Mouse (Mus musculus): Measurements from ENCODE around the gene Ccdc157. TPM values are rescaled to one million over a fixed set of nuclear protein-coding genes. Genes with fewer than 3 reads are reported as not detected.
"Not testable (repeated sequence)": the region's sequence is repeated elsewhere in the genome, so short reads cannot be mapped to it uniquely, and the experiment has no call there.

Ccdc157 gene
- total RNA-seq, 2 experiments from 2014 or later: 0.21 to 0.28 TPM

DNA sequence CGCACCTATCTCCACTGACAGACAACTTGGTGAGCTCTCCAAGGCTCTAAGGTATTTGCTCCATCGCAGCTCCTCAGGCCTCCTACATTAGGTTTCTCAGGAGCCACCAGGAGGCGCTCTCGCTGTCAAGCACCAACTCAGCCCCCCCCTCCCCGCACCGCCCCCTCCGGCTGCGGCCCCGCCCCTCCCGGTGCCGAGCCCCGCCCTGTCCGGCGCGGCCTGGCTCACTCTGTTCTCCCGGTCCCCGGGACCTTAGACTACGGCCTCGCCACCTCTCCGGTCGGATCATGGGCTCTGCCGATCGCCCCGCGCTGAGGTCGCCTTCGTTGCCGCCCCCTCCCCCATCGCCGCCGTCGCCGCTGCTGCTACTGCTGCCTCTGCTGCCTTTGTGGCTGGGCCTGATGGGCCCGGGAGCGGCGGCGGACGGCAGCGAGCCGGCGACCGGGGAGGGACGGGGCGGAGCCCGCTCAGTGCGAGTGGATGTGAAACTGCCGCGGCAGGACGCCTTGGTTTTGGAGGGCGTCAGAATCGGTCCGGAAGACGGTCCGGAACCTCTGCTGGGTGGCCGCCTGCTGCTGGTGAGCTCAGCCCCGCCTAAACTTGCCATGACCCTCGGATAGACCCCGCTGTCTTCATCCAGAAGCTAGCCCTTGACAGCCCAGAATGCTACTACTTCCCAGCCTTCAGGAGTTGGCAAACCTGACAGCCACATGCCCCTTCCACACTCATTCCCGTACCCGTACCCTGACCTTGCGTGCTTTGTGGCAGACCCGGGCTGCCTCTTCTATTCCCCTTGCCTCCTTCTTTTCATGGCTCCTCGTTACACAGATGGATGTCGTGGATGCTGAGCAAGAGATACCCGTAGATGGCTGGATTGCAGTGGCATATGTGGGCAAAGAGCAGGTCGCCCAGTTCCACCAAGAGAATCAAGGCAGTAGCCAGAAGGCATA is 24.8 kb downstream of the Ccdc157 start, which contains the start of gene Rnf215:
Gene Rnf215 (plus strand): TSS at position 217 of the 950 bp plus-strand sequence.
- peak; percentile 79 for ATAC-seq (replicated peaks; ENCODE audit: poor library complexity, severe bottlenecking)

DNA sequence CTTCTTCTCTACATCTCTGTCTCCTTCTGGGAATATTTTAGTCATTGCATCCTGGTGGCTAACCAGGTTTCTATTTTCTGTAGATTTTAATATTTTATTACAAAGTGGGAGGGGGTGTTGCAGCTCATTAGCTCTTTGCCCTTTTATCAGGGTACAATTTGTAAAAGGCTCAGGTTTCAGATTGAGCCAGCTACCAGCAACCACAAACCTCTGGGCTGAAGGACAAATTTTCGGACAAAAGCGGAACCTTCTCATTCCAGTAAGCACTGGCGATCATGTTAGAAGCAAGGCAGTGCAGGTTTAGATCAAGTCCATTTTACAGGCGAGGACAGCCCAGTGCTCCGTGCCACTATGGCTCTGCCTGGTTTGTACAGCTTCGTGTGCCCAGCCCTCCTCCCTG is 25.7 kb downstream of the Ccdc157 start:
- no peak for ATAC-seq (replicated peaks; ENCODE audit: poor library complexity, severe bottlenecking)

DNA sequence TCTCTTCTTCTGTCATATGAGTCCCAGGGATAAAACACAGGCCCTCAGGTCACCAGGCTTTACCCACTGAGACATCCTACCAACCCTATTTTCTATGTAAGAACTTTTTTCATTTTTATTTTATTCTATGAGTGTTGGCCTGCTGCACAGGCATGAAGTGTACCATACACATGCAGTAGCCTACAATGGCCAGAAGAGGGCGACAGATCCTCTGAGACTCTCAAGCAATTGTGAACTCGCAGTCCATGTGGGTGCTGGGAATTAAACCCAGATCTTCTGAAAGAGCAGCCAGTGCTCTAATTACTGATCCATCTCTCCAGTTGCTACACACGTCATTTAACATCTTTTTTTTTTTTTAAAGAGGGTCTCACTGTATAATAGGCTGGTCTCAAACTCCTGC is 26.6 kb downstream of the Ccdc157 start:
- ATAC-seq (replicated peaks; ENCODE audit: poor library complexity, severe bottlenecking): no peak

DNA sequence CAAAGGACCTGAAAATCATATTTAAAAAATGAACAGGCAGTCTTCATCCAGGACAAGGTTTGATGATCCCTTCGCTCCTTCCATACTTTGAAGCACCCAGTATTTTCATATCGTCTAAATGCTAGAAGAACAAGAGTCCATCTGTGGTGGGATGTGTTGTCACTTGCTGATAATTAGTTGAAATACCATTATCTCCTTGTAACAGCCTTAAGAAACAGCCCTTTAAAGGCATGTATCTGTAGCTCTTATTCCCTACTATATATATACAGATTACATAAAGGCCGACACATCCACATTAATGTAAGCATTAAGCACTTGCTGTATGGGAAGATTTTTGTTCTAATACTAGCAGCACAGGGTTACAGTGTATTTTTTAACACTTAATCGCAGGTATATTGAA is 31.6 kb downstream of the Ccdc157 start:
- ATAC-seq (replicated peaks; ENCODE audit: poor library complexity, severe bottlenecking): not testable (repeated sequence)

DNA sequence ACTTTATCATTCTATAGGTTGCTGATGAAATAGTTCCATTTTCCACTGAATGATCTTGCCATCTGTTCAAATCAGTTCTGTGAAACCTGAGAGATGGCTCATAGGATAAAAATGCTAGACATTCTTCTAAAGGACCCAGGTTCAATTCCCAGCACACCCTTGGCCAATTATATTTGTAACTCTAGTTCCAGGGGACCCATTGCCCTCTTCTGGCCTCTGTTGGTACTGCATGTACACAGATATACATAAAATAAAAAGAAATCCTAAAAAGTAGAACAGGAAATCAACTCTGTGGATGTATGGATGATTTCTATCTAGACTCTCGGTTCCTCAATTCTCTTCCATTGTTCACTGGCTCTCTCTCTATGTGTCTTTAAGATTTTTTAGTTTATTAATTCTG is 33.0 kb downstream of the Ccdc157 start:
- no peak for ATAC-seq (replicated peaks; ENCODE audit: poor library complexity, severe bottlenecking)

DNA sequence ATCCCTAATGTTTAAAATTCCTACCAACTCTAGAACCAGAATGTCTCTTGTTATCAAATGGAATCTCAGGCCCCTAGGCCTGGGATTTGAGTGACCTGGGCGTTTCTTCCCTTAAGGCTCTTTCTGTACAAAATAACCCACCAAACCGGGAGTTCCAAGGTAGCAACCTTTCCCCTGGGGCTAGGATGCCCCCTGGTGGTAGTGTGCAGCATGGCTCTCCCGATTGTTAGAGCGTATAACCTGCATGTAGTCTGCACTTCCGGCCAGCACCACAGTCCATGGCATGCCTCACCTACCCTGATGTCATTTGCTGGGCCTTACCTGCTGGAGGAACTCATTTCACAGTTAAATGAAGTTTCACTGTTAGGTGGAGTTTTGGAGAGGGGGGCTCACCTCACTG is 36.2 kb downstream of the Ccdc157 start:
- ATAC-seq (replicated peaks; ENCODE audit: poor library complexity, severe bottlenecking): peak; percentile 47; the same call in 1 of the 2 replicates

DNA sequence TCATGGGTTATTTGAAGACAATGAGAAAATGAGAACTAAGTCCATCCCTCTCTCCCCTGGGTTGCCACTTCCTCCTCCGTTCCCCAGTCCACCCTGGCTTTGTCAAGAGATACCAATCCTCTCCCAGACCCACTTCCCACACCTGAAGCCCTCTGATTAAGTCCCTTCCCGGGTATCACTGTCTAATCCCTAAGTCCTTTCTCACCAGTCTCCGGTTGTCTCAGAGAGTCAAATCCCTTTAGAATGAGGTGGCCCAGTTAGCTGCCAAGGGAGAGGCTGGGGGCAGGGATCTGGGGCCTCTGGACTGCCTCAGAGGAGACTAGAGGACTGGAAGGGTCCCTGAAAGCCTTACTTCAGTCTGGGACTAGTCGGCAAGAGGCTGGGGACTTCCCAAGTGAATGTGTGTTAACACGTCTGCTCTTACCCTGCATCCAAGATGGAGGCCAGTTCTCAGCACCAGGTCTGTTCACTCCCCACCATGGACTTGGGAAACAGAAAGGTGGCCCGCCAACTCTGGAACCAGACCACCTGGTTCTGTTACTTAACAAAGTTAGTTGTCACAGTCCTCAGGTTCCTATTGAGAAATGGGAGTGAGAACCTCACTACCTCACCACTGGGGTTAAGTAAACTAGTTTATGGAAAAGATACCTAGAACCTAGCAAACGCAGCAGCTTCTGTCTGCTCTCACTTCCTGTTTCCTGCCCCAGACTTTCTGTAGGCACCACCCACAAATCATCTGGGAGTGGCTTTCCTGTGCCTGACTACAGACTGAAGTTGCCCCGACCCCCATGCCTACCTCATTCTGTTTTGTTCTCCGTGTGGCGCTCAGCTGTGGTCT is 37.1 kb downstream of the Ccdc157 start, which contains the start of gene Sec14l2:
Gene Sec14l2 (minus strand): TSS at position 674 of the 838 bp plus-strand sequence.
- ATAC-seq (replicated peaks; ENCODE audit: poor library complexity, severe bottlenecking): peak; percentile 78

DNA sequence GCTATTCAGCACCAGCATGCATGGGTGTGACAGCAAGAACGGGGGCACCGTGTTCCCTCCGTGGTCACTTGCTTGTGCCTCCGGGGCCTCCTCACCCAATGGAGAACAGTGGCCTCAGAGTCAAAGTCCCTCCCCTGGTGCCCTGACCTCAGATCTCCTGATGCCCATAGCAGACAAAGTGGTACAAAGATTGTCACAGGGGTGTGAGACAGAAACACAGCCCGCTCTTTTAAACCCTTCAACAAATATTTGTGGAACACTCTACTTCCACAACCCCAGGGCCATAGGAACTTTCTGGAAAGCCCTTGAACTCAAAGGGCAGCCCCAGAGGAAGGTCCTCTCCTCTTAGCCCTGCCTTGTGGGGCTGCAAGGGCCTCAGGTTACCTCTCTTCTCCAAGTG is 37.9 kb downstream of the Ccdc157 start:
- no peak for ATAC-seq (replicated peaks; ENCODE audit: poor library complexity, severe bottlenecking)

DNA sequence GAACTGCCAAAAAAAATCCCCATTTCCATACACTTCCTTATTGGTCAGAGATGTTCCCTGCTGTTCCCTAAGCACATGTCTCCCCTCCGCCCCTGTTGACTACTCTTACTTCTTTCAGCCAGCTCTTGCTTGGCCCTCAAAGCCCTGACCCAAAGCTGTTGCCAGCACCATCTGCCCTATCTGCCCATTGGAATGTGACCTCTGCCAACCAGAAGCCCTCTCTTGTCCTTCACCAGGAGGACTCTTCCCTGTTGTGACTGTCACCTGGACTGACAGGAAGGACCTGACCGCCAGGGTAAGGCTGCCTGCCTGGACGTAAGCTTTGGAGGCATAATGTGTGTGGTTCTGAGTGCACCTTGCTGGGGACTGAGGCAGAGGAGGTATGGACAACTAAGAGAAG is 38.4 kb downstream of the Ccdc157 start:
- no peak for ATAC-seq (replicated peaks; ENCODE audit: poor library complexity, severe bottlenecking)

DNA sequence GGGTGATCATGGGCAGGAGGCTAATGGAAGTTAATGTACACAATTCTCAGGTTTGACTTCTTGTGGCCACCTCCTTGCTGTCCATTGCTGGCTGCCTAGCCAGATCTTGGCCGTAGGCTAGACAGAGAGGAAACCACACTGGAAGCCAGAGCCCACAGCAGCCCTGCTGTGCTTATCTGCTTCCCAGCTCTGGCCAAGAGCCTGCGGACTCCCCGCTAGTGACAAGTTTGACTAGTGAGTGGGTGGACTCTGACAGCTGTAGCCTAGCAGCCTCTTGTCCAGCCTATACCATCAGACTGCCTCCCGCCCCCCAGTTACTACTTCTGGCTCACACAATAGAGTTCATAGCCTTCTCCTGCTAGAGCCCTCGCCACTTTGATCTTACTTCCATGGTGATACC is 40.5 kb downstream of the Ccdc157 start:
- ATAC-seq (replicated peaks; ENCODE audit: poor library complexity, severe bottlenecking): no peak

DNA sequence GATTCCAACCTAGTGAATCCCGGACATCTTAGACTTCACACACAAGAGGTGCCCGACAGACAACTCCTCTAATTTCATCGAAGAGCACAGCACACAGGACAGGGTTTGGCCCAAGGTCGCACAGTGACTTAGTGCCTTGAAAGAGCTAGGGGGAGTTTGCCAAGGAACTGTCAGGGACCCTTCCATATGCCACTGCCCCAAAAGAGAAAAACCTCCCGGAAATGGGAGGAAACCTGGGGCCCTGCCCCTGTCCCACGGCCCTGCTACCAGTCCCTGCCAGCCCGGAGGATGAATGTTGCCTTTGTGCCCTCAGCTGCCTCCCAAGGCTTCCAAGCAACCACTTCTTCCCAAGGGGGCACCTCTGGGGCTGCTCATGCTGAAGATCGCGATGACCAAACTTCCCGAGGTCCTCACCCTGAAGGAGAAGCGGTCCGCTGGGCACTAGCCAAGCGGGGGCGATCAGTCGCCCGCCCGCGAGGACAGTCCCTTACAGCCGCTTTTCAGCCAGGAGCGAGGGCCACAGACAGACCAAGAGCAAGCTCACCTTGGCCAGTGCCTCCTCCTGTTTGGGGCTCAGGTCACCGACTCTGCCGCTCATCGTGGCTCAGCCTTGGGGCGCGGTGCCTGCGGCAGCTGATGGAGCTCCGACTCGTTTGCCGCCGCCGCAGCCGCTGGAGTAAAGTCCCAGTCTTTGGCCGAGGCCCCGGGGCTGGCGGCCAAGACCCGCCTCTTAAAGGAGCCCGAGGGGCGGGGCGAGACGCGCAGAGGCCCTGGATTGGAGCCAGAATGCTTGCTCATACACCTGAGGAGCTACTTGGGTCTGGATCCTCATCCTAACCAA is 41.8 kb downstream of the Ccdc157 start:
- ATAC-seq (replicated peaks; ENCODE audit: poor library complexity, severe bottlenecking): 0 out of 2 replicates have a peak, but pooled peaks have one; percentile 9

DNA sequence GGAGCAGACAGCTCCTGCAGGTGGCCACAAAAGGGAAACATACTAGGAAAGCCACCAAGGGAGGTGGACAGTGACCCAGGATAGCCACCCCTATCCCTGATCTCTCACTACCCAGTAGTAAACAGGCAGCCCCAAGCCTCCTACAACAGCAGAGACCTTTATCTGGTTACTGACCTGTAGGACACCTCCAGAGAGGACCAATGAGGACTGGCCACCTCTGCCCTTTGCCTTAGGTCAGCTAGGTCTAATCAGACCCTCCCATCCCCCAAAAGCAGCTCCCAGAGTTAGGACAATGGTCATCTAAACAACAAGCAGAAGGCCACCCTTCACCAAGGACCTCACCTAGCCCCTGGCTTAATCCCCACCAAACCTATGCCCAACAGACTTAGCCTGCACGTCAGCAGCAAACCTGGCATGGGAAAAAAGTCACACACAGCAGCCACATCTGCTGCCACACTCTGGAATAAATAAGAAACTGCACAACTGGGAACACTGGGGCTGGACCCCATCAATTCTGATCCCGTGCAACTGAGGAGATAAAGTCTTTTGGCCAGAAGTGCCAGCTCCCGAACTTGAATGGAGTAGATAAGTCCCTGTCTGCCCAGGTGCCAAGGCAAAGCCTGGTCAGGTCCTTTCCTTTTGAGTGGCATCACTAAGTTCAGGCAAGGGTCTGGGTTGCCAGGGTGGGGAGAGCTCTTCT is 42.6 kb downstream of the Ccdc157 start:
- no peak for ATAC-seq (replicated peaks; ENCODE audit: poor library complexity, severe bottlenecking)

DNA sequence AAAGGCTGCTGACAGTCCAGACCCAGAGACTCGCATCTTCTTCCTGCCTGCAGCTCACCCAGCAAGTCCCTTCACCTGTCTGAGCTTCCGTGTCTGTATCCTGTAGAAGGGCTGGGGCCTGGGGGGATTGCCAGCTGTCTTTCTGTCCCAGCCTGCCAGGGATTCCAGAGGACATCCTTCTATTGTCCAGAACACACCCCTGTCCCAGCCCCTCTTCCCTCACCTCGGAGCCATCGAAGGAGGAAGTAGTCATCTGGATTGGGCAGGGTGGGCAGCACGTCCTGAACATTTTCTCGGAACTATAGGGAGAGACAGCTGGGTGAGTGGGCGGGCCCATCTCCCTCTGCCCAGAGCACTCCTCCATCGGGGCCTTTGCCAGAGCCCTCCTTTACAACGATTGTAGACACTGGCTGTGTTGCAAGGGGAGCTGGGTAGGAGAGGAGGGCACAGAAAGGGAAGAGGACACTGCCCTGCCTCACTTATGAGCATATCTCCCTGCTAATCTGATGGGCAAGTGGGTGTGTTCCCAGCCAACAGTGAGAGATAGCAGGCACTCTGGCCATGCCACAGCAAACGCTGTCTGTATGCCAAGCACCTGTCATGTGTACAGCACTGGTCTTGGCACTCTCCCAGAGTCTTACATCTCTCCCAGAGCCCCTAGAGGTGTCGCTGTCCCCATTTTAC is 43.5 kb downstream of the Ccdc157 start:
- peak; percentile 19 for ATAC-seq (replicated peaks; ENCODE audit: poor library complexity, severe bottlenecking)

DNA sequence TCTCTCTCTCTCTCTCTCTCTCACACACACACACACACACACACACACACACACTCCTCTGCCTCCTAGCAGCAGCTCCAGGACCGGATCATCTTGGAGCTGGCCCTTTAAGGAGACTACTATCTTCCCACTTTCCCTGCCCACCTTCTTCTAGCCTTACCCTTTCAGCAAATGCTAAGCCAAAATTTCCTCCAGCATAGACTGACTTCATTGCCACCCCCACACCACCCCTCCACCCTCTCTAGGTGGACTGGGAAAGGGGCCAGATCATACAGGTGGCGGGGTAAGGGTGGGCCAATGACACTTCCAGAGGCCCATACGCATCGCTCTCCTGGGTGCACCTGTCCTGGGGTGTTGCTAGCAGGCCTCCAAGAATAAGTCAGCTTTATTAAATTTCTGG is 44.7 kb downstream of the Ccdc157 start:
- ATAC-seq (replicated peaks; ENCODE audit: poor library complexity, severe bottlenecking): no peak

DNA sequence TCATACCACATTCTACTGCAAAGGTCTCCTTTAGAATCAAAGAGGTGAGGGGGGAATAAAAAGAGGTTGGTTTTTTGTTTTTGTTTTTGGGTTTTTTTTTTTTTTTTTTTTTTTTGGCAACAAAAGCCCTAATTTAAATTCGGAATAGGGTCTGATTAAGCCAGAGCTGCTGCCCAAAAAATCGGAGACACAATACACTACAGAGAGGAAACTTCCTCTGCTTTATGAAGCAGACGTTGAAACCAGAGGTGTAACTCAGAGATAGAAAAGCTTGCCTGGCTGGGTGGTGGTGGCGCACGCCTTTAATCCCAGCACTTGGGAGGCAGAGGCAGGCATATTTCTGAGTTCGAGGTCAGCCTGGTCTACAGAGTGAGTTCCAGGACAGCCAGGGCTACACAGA is 45.6 kb downstream of the Ccdc157 start:
- ATAC-seq (replicated peaks; ENCODE audit: poor library complexity, severe bottlenecking): not testable (repeated sequence)

DNA sequence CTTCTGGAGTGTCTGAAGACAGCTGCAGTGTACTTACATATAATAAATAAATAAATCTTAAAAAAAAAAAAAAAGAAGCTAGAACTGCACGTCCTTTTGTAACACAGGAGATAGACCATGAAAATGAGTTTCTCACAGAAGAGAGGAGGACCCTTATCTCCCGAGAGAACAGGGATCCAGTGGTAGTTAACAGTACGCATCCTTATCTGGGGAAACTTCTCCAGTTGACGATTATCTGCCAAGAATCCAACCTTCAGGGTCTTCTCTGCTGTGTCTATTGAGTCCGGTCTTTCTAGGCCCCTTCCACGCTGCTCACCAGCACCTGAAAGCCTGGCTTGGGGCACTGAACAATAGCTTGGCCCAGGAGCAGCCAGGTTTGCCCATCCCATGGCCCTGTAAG is 46.1 kb downstream of the Ccdc157 start:
- ATAC-seq (replicated peaks; ENCODE audit: poor library complexity, severe bottlenecking): no peak

DNA sequence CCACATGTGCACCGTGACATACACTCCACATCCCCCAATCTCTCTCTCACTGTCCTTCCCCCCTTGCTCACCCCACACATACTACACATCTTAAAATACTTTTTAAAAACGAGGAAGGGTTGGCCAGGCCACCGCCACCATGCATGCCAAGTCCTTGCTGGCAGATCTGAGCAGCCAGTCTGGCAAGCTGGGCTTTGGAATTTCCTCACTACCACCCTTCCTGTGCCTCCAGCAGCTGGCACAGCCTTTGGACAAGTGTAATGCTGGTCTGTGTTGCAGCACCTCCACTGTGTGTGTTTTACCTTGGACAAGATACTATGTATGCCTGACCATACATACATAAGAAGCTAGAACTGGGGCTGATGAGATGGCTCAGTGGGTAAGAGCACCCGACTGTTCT is 46.6 kb downstream of the Ccdc157 start:
- ATAC-seq (replicated peaks; ENCODE audit: poor library complexity, severe bottlenecking): no peak

DNA sequence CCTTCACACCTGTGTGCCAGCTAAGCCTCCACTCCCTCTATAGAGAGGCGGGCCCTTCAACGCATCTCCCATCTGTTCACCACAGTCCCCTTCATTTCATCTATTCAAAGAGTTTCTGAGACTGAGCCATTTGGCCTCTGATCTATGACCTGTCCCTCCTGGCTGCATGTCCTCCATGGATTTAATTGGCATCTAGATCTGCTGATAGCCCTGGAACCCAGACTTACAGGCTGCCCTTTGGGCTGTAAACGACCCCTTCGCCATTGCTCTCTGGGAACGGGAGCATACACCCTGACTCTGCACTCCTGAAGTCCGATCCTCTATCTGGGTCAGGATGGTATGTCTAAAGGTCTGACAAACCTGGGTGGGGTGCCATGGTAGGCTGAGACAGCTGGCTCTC is 47.2 kb downstream of the Ccdc157 start:
- ATAC-seq (replicated peaks; ENCODE audit: poor library complexity, severe bottlenecking): no peak

DNA sequence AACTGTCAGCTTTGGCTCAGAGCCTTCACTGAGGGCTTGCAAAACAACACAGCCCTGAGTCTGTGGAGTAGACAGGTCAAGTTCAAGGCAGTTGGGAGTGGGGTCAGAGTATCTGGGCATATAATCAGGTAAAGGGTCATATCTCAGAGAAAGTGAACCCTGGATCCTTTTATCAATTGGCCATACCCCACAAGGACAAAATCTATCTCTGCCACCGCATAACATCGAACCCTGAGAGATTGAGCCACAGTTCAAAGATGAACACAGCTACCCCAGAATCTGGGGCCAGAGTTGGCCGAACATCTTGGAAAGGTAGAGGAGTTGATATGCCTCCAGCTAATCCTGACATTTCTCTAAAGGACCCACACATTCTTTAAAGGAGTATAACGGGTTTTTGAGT is 48.1 kb downstream of the Ccdc157 start:
- no peak for ATAC-seq (replicated peaks; ENCODE audit: poor library complexity, severe bottlenecking)
